Mouse (Mus musculus) adrenal gland (tissue): Measurements from ENCODE around the gene Erbb2.

ENCODE experiments used
- intact Hi-C: fragments of 180-260 bp; cut with DNase I; formaldehyde crosslinking; loops from one replicate; pipeline ENCODE4 v1.15.1; 2025

Gene Erbb2

GRCm38 (mm10) chr11:98418939-98419547 is 6.8 kb downstream of the Erbb2 start:
- intact Hi-C loops, result no loop called here

GRCm38 (mm10) chr11:98426592-98426991 is 14.3 kb downstream of the Erbb2 start:
- intact Hi-C loops, result no loop called here

GRCm38 (mm10) chr11:98428436-98428835 is 16.2 kb downstream of the Erbb2 start:
- intact Hi-C loops, result no loop called here

DNA sequence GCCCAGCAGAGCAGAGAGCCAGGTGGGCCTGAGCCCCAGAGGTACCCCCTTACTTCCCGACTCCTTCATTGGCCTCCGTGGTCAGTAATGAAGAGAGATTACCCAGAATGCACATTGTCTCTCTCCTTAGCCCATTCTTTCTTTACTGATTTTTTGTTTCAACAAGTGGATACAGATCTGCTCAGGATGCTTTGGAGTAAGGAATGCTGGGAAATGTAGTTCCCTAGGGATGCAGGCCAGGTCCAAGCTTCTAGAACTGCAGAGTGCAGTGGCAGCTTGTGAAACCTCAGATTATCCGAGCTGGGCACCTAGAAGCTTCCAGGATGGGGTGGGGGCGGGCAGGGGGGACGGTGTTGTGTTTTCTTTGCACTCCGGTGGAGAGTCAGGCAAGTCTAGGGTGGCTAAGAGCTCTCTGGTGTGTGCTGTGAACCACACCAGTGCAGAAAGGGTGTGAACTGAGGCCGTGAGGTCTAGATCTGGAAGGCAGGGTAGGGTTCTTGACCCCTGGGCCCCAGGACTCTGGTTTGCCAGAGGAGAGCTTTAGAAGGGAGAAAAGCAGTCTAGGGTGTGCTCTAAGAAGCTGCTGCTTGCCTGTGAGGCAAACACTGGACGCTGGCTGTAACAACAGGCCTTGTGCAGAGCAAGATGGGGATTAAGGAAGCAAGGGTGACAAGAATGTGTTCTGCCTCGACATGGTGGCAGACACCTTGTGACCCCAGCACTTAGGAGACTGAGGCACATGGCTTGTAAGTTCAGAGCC is 19.7 kb downstream of the Erbb2 start:
- intact Hi-C loops, result no loop called here

- intact Hi-C loops, result loop anchor here (2.0 kb wide), 1 partner anchor 23 kb away; the partner anchor contains the start of gene Erbb2
Measured at GRCm38 (mm10) chr11:98435723-98436122, 23.5 kb downstream of the Erbb2 start.

DNA sequence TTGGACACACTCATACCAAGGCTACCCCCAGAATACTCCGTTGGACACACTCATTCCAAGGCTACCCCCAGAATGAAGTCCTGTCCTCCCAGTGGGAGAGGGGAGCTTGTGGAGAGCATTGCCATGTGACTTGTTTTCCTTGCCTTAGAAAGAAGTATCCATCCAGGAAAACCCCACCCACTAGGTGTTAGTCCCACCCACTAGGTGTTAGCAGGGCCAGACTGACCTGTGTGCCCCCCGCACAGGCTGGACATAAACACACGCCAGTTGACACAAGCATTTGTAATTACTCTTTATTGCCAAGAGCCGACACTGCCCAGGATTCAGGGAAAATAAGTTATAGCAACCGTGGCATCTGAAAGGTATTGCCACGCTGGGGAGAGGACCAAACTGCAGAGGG is 25.2 kb downstream of the Erbb2 start:
- intact Hi-C loops, result loop anchor here (2.0 kb wide), 1 partner anchor 25 kb away; the partner anchor contains the start of gene Erbb2

- intact Hi-C loops, result no loop called here
Measured at GRCm38 (mm10) chr11:98438331-98439158, 26.3 kb downstream of the Erbb2 start, which contains the start of gene Mien1. Mien1 (minus strand) TSS chr11:98438991.

- intact Hi-C loops, result no loop called here
Measured at GRCm38 (mm10) chr11:98443688-98444087, 31.4 kb downstream of the Erbb2 start.

DNA sequence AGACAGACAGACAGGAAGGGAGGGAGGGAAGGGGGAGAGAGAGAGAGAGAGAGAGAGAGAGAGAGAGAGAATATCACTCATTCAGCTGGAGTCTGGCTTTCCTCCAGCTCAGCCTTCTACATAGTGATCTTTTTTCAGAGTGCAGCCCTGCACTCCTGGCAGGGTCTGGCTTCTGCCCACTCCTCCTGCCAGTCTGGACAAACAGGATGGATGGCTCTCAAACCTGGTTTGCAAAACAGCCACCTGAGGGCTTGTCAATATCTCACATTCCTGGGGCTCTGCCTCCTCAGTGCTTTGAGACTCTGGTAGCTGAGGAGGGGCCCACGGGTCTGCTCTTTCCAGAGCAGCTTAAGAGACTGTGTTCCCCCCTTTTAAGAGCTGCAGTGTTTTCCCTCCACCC is 33.0 kb downstream of the Erbb2 start:
- intact Hi-C loops, result no loop called here

DNA sequence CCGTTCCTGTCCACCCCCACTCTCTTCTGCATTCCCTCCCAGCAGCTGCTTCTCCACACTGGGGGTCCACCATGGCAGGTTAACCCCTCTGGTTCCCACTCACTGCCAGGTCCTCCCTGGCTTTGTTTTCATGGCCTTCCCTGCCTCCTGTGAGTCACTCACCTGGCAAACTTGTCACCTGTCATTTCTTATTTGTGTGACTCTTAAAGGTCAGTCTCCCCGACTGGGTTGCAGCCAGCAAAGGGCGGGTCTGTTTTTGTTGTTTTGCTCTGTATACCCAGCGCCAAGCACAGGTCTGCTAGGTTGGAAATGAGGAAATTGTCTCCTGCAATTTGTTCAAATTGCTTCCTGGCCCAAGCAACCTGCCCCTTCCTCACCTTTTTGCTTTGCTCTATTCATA is 33.4 kb downstream of the Erbb2 start:
- intact Hi-C loops, result no loop called here

- intact Hi-C loops, result no loop called here
Measured at GRCm38 (mm10) chr11:98446213-98446561, 33.9 kb downstream of the Erbb2 start, which contains the start of gene Grb7. Grb7 (plus strand) TSS chr11:98446394.

- intact Hi-C loops, result no loop called here
Measured at GRCm38 (mm10) chr11:98446562-98447474, 34.5 kb downstream of the Erbb2 start.

GRCm38 (mm10) chr11:98447475-98447834 is 35.2 kb downstream of the Erbb2 start:
- intact Hi-C loops, result no loop called here

DNA sequence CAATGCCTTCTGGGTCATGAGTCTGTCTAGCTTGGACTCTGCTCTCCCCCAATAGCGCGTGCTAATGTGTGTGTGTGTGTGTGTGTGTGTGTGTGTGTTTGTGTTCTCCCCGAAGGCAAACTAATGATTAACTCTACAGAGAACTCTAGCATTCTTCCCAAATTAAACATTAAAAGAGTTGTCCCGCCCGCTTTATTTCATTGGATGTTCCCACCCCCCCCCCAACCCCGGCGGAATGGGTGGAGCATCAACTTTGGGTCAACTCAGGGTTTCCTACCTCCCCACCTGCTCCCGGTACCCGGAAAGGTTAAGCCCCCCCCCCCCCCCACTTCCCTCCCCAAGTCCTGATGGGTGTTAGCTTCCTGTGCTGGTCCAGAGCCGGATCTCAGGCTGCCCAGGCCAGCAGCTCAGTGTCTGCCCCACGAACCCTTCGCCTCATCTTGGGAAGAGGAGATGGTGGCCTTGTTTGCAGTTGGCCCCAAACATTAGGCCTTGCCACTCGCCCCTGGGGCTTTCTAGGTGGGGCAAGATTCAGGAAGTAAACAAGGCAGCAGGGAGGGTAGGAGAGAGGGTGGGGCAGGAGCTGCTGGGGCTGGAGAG is 36.0 kb downstream of the Erbb2 start:
- intact Hi-C loops, result no loop called here

DNA sequence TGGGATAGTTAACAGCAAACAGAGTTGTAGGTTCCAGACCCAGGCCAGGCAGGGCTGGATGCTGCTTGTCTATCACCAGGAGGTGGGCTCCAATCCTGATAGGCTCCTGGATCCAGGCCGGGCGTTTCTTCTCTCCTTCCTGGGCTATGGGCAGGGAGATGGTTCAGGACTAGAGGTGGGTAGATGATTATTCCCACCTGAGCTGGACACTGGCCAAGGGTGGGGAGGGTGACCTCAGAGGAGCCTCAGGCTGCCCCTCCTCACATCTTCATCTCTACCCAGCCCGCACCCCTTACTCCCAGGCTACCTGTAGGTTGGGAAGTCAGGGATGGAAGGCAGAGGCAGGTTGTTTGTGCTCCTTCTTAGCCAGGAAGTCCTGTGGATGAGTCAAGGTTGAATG is 37.1 kb downstream of the Erbb2 start:
- intact Hi-C loops, result no loop called here

DNA sequence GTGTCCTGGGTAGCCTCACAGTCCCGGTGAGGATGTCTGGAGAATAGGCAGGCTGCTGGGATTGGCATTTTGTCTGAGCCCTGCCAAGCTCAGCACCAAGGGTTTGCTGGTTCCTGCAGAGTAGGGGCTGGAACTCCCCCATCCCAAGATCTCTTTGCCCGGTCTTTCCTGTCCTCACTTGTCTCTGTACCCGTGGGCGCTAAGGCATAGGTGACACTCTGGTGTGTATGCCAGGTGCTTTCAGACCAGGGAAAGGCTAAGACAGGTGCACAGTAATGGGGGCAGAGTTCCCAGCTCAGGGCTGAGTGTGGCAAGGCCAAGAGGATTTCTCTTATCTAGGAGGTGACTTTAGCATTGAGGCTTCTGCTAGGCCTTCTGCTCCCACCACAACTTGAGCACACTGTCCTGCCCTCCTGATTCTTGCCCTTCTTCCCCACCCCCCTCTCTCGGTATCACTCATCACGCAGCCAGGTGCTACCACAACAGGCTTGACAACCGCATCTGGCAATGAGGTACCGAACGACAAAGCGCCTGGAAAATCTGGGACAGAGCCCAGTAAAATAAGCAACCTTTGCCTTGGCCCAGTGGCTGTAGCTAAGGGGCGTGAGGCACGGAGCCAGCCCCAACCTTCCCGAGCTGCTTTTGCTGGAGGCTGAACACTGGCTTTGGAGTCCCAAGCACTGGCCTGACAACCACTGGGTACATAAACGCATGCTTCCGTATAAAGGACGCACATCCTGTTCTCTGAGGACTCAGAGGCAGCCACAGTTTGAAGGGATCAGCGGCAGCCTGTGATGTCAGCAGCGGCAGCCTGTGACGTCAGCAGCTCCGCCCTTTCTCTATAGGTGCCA is 37.9 kb downstream of the Erbb2 start:
- intact Hi-C loops, result no loop called here

- intact Hi-C loops, result no loop called here
Measured at GRCm38 (mm10) chr11:98455484-98455883, 43.2 kb downstream of the Erbb2 start.

DNA sequence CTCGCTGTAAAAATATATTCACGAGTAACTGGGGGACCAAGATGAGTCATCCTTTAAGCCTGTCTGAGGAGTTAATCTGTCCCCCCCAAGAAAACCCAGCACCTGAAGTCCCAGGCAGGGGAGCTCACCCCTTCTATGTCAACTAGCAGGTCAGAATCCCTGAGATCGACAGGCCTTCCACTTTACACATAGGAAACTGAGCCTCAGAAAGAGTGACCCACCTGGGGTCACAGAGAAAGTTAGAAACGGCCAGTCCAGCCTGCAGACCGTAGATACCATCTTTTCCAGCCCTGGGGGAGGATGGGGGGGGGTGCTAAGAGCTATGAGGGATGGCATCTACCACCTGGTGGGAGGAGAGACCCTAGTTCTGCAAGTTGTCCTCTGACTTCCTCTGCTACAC is 44.3 kb downstream of the Erbb2 start:
- intact Hi-C loops, result no loop called here

DNA sequence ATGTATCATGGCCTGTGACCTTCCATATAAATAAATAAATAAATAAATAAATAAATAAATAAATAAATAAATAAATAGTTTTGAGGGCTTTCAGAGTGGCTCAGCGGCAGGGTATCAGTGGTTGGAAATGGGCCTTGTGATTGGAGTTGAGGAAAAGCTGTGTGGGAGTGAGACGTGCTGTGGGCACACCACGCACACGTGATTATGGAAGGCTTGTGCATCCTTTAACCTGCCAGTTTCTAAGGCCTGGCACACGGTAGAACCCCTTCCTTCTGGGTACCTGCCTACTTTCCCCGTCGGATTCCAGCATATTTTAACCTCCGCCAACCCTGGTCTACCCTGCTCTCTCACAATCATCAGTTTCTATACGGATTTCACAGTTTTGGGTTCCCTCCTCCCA is 44.7 kb downstream of the Erbb2 start:
- intact Hi-C loops, result no loop called here
